Mouse (Mus musculus) E14TG2a.4 (cell line): Measurements from ENCODE around the gene Tph2.
"Not testable (repeated sequence)": the region's sequence is repeated elsewhere in the genome, so short reads cannot be mapped to it uniquely, and the experiment has no call there.

Experiments
- H3K27me3 ChIP-seq: 2 replicates; pipeline ENCODE4 v1.6.1; 2014; ENCODE audit warnings: low read length, control low read depth; ENCODE audit not compliant: insufficient read depth
- H3K36me3 ChIP-seq: 2 replicates; pipeline ENCODE4 v1.6.1; 2014; ENCODE audit warnings: low read length, control low read depth; ENCODE audit not compliant: insufficient read depth
- H3K4me1 ChIP-seq: replicated peaks from 2 replicates; pipeline ENCODE4 v1.6.1; 2014; ENCODE audit warnings: low read depth, low read length, control low read depth
- H3K4me3 ChIP-seq: replicated peaks from 2 replicates; pipeline ENCODE4 v1.5.1; 2014; ENCODE audit warnings: mild to moderate bottlenecking, low read length
- H3K9me3 ChIP-seq: 2 replicates; pipeline ENCODE4 v1.6.1; 2014; ENCODE audit warnings: low read length, control low read depth
- CTCF ChIP-seq: conservative IDR thresholded peaks from 2 replicates; pipeline ENCODE4 v1.5.1; 2014; ENCODE audit warnings: low read length
- NANOG ChIP-seq: IDR thresholded peaks from 2 replicates; pipeline ENCODE4 v1.6.1; 2014; ENCODE audit warnings: borderline replicate concordance, low read length, mixed read lengths
- POU5F1 ChIP-seq: IDR thresholded peaks from 2 replicates; pipeline ENCODE4 v1.6.1; 2014; ENCODE audit warnings: low read length, borderline replicate concordance

Gene Tph2

DNA sequence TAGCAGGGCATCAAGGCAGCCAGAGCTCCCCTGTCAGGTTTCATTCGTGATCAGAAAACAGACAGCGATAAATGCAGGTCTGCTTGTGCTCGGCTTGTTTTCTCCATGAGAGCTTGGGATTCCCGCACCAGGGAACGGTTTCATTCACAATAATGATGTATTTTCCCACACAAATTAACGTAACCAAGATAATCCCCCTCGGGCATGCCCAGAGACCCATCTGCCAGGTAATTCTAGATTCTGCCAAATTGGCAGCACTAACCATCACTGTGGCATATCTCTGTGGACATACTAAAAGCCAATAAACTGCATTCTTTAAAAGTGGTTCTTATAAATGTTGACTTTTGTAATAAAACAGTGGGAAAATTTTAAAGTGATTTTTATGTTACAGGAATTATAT is 6.4 kb upstream of the Tph2 start:
- Histone ChIP-seq H3K4me1 (peaks cover 6% of the 10 kb centered on the region), H3K4me3 (no peak overlapping the region), H3K27me3 (no peaks in the 10 kb centered on the region), H3K9me3 (no peaks in the 10 kb centered on the region), H3K36me3 (no peaks in the 10 kb centered on the region)
- TF ChIP-seq POU5F1 (no peak), CTCF (no peak), NANOG (no peak)

DNA sequence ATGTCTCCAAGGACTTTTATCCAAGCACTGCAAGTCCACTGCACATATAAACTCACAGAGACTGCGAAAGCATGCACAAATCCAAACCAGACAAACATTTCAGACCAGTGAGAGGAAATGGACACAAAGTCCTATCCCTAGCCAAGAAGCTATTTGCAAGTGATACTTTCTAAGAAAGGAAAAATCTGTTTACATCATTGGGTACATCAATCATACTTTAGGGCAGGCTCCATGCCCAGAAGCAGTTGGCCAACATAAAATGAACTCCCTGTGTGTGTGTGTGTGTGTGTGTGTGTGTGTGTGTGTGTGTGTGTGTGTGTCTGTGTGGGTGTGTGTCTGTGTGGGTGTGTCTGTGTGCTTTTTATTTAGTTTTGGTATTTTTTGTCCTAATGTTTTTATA is 2.6 kb upstream of the Tph2 start:
- Histone ChIP-seq H3K9me3 (no peaks in the 10 kb centered on the region), H3K4me1 (peaks cover 3% of the 10 kb centered on the region; the same call in 1 of the 2 replicates), H3K27me3 (peaks cover 9% of the 10 kb centered on the region; the same call in 1 of the 2 replicates), H3K4me3 (no peak overlapping the region), H3K36me3 (no peaks in the 10 kb centered on the region)
- TF ChIP-seq CTCF (no peak), NANOG (no peak), POU5F1 (no peak)

DNA sequence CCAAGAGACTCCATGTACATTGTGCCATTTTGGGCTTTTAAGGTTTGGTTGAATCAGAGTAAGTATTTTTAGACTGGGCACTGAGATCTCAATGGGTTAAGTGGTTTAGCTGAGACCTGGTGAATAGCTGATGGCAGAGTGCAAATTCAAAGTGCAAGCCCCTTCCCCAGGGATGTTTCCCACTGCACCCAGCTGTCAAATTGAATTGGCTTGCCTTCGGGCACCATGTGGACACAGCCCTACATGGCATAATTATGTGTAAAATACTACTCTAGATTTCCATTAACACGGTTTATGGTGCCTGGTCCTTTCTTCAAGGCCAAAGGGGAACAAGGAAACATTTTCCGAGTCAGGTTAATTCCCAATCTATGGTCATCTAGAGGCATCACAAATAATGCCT is 3.8 kb downstream of the Tph2 start:
- Histone ChIP-seq H3K36me3 (no peaks in the 10 kb centered on the region), H3K4me3 (no peak overlapping the region), H3K9me3 (no peaks in the 10 kb centered on the region), H3K4me1 (peaks cover 3% of the 10 kb centered on the region; the same call in 1 of the 2 replicates), H3K27me3 (peaks cover 9% of the 10 kb centered on the region; the same call in 1 of the 2 replicates)
- TF ChIP-seq POU5F1 (no peak), NANOG (no peak), CTCF (no peak)

DNA sequence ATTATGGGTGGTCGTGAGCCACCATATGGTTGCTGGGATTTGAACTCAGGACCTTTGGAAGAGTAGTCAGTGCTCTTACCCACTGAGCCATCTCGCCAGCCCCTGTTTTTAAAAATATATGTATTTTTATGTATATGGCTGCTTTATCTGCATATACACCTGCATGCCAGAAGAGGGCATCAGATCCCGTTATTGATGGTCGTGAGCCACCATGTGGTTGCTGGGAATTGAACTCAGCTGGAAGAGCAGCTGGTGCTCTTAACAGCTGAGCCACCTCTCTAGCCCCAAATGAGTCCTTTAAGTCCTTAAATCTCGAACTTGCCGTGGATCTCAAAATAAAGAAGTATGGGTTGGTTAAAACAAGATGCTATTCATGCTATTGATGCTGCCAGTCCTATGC is 6.8 kb downstream of the Tph2 start:
- H3K36me3 ChIP-seq = not testable (repeated sequence)
- H3K4me1 ChIP-seq = peaks cover 15% of the 10 kb centered on the region

DNA sequence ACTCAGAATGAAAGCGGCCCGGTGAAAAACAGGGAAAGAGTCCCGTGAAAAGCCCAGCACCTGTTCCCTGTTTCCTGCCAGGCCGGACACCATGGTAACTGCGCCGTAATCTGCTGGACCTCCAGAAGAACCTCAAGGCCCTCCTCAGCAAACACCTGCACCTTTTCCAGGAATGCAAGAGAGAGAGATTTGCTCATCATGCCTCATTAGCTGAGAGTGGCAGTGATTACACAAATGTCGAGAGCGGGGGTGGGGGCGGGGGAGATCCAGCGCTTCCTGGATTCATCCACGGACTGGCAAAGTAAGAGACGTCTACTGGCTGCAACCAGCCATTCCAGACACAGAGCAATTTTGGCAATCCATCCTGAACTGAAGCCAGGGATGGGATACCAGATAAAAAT is 9.2 kb downstream of the Tph2 start:
- TF ChIP-seq CTCF (no peak), POU5F1 (no peak), NANOG (no peak)
- Histone ChIP-seq H3K9me3 (peaks cover 11% of the 10 kb centered on the region), H3K4me1 (peaks cover 15% of the 10 kb centered on the region), H3K4me3 (0 out of 2 replicates have a peak overlapping the region, but pooled peaks have one; percentile 35), H3K27me3 (no peaks in the 10 kb centered on the region), H3K36me3 (no peaks in the 10 kb centered on the region)

More for the DNA sequence above, 6.8 kb downstream of the Tph2 start:
- 0 out of 2 replicates have a peak, but pooled peaks have one; percentile 19 for TF ChIP-seq CTCF
- not testable (repeated sequence) for H3K27me3 ChIP-seq, H3K4me3 ChIP-seq, H3K9me3 ChIP-seq

DNA sequence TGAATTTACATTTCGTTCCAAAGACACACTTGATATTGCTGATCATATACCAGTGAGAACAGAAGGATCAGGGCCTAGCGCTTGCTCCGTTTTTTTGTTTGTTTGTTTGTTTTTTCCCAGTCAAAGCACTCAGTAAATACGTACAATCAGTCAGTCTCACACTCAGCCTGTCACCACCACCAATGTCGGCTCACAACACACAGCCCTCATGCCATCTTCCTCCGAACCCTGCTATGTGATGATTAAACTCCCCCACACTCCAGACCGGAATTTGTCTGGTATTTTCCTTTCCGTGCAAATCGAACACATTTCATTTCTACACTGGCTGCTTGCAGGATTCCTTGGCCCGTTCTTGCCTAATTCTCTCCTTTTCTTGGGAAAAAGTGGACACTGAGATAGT is 11.5 kb downstream of the Tph2 start:
- no peaks in the 10 kb centered on the region for H3K27me3 ChIP-seq
- TF ChIP-seq POU5F1 = no peak
- no peak for TF ChIP-seq NANOG
- no peak for TF ChIP-seq CTCF
- H3K4me1 ChIP-seq = peaks cover 18% of the 10 kb centered on the region
- peaks cover 11% of the 10 kb centered on the region for H3K9me3 ChIP-seq
- no peak overlapping the region for H3K4me3 ChIP-seq
- H3K36me3 ChIP-seq = no peaks in the 10 kb centered on the region

DNA sequence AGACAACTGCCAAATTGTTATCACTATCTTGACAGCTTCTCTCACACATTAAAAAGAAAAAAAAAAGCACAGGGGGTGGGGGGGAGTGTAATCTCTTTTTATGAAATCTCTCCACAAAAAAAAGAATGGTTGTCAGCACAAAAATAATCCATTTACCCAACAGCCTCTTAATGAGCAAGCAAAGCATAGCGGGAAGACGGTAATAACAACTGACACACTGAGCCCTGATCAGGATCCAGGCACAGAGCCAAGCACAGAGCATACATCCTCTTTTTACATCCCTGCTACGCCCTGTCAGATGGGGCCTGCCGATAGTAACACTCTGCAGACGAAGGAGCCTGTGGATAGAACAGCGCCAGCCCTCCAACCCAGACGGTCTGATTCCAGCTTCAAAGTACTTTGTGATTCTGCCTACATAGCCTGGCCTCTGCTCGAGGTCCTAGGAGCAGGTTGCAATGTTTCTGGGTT is 13.4 kb downstream of the Tph2 start:
- Histone ChIP-seq H3K27me3 (no peaks in the 10 kb centered on the region), H3K36me3 (no peaks in the 10 kb centered on the region), H3K9me3 (peaks cover 11% of the 10 kb centered on the region), H3K4me3 (no peak overlapping the region), H3K4me1 (peaks cover 18% of the 10 kb centered on the region)
- no peak for TF ChIP-seq CTCF
- TF ChIP-seq NANOG = no peak
- no peak for TF ChIP-seq POU5F1

DNA sequence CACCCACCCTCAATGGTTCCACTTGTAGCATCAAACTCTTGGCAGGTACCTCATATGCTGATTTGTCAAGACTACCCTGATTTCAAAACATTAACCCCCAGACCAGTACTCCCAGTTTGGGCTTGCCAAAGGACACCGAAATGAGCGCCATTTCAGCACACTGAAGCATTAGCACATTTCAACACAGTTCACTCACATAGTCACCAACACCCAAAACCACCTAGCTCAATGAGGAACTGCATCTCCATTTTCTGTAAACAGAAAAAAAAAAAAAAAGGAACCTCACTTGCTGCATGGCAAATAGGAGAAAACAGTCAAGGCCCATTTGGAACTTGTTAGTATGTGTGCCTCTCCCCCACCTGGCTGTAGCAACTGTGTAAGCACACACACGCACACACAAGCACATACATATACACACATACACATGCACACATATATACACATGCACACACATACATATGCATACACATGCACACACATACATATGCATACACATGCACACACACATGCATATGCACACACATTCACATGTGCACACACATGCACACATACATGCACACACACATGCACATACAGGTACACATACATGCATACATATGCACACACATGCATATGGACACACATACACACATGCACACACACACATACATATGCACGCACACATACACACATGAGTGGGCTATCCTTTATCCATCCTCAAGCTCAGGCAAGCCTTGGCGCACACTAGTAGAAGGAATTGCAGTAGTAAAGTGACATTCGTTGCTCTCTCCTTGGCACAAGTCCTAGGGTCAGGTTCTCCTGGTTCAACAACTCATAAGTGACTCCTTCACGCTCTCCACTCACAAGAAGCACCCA is 14.1 kb downstream of the Tph2 start:
- no peaks in the 10 kb centered on the region for H3K36me3 ChIP-seq
- TF ChIP-seq CTCF (no peak), NANOG (no peak), POU5F1 (no peak)
- peaks cover 14% of the 10 kb centered on the region for H3K4me1 ChIP-seq
- H3K4me3 ChIP-seq = no peak overlapping the region
- no peaks in the 10 kb centered on the region; the same call in 1 of the 2 replicates for H3K27me3 ChIP-seq
- peaks cover 11% of the 10 kb centered on the region for H3K9me3 ChIP-seq

DNA sequence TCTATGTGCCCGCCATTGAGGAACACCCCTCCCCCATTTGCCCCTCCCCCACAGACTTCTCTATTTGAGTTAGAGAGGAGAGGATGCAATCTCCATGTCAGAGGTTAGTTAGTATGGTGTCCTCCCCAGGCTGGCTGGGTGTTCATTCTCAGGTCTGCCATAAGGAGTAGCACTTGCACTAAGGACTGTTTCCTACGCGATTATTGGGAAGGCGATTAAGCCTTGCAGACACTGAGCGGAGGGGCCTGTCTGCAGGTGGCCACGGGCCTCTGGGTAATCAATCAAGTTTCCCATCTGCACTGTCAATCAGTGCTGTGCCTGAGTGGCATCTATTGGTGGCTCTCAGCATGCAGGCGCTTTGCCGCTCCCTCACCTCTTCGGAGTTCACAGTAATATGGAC is 15.4 kb downstream of the Tph2 start:
- H3K4me3 ChIP-seq = no peak overlapping the region
- no peaks in the 10 kb centered on the region; the same call in 1 of the 2 replicates for H3K27me3 ChIP-seq
- H3K36me3 ChIP-seq = no peaks in the 10 kb centered on the region
- H3K9me3 ChIP-seq = peaks cover 11% of the 10 kb centered on the region
- TF ChIP-seq POU5F1 (no peak), NANOG (no peak), CTCF (no peak)
- H3K4me1 ChIP-seq = peaks cover 6% of the 10 kb centered on the region
